Mouse (Mus musculus): ENCODE data around the gene Cdon.
A peak's percentile ranks its signal among the peaks of the same experiment; 100 is the strongest.
"Not testable (repeated sequence)": the region's sequence is repeated elsewhere in the genome, so short reads cannot be mapped to it uniquely, and the experiment has no call there.

The Cdon gene

DNA sequence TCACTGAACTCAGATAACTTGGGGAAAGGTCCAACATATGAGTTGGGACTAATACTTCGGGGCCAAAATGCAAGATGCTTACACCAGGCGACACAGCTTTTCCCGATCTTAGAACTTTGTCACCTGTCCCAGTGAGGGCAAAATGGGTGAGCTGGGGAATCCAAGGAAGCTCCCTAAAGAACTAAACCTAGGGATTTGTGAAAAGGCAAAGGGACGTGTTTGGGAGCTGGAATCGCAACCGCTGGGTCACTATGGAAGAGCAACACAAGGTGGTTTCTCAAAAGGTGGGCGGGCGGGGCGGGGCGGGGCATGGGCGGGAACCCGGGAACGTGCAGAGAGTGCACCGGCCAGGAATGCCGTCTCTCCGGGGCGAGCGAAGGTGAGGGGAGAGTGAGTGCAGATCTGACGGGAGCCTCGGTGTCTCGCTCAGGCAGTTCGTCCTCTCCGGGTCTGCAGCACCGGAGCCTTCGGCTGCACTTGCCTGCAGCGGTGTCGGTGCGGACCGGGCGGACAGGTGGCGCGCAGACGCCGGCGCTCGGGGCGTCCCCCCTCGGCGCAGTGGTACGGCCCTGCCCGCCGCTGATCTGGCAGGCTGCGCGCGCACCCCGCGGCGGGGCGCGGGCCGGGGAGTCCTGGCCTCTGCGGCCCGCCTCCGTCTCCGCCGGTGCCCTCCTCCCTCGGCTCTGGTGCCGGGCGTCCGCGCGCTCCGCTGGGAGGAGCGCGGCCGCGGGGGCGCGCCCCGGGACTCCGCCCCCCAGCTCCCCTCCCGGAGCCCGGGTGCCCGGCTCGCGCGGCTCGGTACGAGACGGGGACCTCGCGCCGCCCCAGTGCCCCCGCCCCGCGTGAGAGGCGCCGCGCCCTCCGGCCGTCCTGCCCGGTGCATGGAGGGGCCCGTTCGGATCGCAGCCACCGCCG, at the start of gene Cdon:
Cdon (plus strand) TSS at position 324 of the 915 bp plus-strand sequence.
- DNase-seq (ENCODE audit: low spot score in 2 of 2) = peak; percentile 84 to 91

DNA sequence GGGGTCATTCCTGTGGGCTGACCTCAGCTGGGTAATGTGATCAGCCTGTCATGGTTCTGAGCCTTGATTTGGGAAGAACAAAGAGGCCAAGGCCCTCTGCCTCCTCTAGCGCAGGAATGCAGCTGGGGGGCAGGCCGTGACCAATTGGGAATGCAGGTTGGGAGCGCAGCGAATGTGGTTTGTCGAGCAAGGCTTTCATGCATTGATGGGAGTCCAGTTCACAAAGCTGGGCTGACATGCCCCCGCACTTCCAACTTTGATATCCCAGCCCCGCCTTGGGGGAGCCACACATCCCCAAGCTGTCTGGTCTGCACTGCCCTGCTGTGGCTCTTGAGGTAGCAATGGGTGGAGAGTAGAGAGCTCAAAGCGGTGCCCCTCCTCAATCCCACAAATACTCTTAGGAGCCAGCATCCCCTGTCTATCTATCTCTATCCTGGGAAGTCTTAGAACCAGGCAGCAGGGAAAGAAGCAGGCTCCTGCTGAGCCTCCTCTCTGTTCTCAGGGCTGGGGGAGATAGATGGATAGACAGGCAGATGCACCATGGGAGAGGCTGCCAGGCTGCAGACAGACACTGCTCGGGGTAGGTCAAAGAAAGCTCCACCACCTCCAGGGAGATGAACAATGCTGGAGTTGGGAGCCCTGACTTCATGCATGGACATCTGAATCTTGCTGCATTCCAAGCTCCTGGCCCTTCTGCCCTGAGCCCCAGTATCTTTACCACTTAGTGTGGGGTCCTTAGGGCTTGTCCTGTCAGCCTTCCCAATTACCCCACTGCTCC, 48.4 kb upstream of the Cdon start:
- no peak for DNase-seq (ENCODE audit: low spot score in 2 of 2)

DNA sequence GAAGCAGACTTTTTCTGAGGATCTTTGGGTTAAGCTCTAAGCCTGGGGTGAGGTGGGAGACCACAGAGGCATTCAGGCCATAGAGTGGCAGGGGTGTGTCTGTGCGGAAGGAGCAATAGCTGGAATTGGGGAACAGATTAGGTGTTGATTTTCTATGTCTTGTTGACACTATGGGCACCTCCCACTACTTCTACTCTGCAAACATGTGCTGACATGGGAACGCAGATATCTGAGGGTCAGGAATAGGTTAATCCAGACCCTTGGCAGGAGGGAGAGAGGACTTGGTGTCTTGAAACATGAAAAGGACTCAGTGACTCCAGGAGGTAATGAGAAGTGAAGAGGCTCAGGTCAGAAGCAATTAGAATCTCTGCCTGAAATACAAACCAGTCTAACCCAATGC, 43.0 kb upstream of the Cdon start:
- no peak for DNase-seq (ENCODE audit: low spot score in 2 of 2)

- DNase-seq (ENCODE audit: low spot score in 2 of 2) = no peak
Measured at GRCm38 (mm10) chr9:35378991-35379390, 41.9 kb upstream of the Cdon start.

DNA sequence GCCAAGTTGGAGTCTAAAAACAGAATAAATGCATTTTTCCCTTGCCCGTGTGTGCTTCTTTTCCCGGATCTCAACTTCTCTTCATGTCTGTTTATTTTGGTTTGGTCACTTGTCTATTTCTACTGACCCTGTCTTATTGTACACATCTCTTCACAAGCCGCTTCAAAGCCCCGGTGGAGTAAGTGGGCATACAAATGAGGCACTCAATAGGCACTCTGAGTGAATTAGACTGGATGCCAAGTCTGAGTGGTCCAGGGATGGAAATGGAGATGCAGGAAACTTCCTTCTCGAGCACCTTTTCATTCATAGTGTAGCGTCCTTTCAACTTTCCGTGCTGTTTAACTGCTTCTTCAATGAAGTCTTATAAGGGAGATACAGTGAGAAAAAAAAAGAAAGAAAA, 21.0 kb upstream of the Cdon start:
- no peak for DNase-seq (ENCODE audit: low spot score in 2 of 2)

GRCm38 (mm10) chr9:35400398-35400797, 20.5 kb upstream of the Cdon start:
- DNase-seq (ENCODE audit: low spot score in 2 of 2) = no peak

- no peak for DNase-seq (ENCODE audit: low spot score in 2 of 2)
Measured at GRCm38 (mm10) chr9:35400831-35401230, 20.1 kb upstream of the Cdon start.

DNA sequence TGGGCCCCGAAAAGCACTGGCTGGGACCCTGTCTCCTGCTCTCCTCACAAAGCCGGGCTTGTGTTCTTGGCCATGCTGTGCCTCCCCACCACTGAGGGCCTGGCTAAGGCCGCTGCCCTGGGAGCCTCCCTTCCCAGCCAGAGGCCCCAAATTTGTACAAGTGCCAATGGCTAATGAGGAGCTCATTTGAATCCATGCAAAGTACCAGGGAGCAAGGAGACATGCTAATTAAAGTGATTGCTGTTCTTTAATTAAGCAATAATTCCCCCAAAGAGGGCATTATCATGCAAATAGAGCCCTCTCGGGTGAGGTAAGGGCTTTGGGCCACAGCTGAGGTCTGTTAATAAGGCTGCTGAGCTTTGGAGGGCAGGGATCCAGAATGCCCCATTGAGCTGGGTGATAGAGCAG, 18.3 kb upstream of the Cdon start:
- no peak for DNase-seq (ENCODE audit: low spot score in 2 of 2)

DNA sequence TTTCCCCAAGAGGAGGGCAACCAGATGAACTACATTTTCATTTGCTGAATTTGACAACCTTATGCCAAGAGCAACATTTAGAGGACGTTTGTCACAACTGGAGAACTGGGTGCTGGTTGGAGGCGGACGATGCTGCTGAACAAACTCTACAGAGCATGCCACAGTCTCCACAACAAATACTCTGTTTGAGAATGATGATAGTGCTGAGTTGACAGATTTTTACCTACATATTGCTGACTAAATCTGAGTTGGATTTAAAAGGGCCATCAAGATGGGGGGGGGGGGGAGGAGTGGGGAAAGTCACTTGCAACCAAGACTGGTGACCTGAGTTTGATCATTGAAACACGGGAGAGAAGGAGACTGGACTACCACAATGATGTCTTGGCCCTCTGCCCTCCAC, 17.4 kb upstream of the Cdon start:
- no peak for DNase-seq (ENCODE audit: low spot score in 2 of 2)

- no peak for DNase-seq (ENCODE audit: low spot score in 2 of 2)
Measured at GRCm38 (mm10) chr9:35405038-35405905, 15.7 kb upstream of the Cdon start.

DNA sequence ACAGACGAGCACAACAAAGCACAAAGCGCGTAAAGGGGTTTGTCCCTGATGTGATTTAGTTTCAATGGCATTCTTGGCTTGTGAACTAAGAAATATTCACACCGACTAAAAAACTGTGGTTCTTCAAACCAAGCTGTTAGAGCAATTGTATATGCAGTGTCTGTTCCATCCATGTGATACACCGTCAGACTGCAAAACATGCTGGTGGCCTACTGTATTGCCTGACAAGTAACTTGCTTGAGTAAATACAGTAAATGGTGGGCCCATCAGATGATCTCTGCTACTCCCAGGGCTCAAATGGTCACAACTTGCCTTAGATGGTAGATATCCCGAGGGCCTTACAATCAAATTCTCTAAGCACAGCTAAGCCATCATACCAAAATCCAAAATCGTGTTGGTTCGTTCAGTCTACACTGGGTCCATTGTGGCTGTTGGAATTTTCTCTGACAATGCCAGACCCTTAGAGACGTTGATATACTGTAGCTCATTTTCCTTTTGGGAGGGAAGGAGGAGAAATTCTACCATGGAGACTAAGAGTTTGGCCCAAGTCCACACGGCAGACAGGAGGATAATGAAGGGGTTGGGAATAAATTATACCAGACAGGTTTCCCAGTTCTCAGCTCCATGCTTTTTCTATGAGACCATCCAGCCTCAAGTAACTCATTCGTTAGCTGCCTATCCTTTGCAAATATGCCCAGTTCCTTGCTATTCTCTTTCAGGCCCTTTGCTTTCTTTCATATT, 9.5 kb upstream of the Cdon start:
- DNase-seq (ENCODE audit: low spot score in 2 of 2) = no peak

DNA sequence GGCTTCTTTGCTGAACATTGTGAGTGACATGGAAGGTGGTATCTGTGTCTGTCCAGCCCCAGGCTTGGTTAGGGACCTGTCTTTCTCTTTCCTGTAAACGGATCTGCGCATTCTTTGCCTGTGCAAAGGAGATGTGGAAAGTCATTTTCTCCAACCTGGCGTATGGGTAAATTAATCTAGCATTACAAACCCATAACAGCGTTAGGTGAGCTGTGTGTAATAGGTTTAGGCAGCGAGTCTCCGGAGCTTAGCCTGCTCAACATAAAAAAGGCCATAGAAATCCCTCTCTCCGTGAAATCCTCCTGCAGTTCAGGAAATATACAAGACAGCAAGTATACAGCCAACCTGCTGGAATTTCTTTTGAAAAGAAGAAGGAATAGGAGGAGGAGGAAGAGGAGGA, 9.0 kb upstream of the Cdon start:
- no peak for DNase-seq (ENCODE audit: low spot score in 2 of 2)

GRCm38 (mm10) chr9:35421730-35422235, 855 bp downstream of the Cdon start:
- DNase-seq (ENCODE audit: low spot score in 2 of 2) = peak; percentile 64 to 66

- no peak for DNase-seq (ENCODE audit: low spot score in 2 of 2)
Measured at GRCm38 (mm10) chr9:35422405-35422941, 1.5 kb downstream of the Cdon start.

GRCm38 (mm10) chr9:35423265-35423664, 2.3 kb downstream of the Cdon start:
- DNase-seq (ENCODE audit: low spot score in 2 of 2) = peak; percentile 19 to 35

- no peak for DNase-seq (ENCODE audit: low spot score in 2 of 2)
Measured at GRCm38 (mm10) chr9:35424671-35425070, 3.7 kb downstream of the Cdon start.

DNA sequence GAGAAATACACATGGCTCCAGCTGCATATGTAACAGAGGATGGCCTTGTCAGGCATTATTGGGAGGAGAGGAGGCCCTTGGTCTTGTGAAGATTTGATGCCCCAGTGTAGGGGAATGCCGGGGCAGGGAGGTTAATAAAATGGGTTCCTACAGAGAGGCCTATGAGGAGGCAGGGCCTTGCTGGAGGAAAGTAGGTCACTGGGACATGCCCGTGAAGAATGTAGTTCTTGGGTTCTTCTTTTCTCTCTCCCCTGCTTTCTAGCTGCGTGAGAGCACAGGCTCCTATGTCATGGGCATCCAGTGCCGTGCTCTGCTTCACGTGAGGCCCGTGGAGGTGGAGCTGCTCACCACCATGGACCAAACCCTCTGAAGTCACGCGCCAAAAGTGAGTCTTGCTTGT, 9.5 kb downstream of the Cdon start:
- peak in 1 of 2 experiments; percentile 8 for DNase-seq (ENCODE audit: low spot score in 2 of 2)

GRCm38 (mm10) chr9:35431396-35431795, 10.5 kb downstream of the Cdon start:
- no peak for DNase-seq (ENCODE audit: low spot score in 2 of 2)

DNA sequence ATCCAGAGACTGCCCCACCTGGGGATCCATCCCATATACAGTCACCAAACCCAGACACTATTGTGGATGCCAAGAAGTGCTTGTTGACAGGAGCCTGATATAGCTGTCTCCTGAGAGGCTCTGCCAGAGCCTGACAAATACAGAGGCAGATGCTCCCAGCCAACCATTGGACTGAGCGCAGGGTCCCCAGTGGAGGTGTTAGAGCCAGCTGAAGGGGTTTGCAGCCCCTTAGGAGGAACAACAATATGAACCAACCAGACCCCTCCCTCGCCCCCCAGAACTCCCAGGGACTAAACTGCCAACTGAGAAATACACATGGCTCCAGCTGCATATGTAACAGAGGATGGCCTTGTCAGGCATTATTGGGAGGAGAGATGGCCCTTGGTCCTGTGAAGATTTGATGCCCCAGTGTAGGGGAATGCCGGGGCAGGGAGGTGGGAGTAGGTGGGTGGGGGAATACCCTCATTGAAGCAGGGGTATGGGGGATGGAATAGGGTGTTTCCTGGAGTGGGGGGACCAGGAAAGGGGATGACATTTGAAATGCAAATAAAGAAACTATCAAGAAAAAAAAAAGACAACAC, 11.9 kb downstream of the Cdon start:
- not testable (repeated sequence) for DNase-seq (ENCODE audit: low spot score in 2 of 2)

DNA sequence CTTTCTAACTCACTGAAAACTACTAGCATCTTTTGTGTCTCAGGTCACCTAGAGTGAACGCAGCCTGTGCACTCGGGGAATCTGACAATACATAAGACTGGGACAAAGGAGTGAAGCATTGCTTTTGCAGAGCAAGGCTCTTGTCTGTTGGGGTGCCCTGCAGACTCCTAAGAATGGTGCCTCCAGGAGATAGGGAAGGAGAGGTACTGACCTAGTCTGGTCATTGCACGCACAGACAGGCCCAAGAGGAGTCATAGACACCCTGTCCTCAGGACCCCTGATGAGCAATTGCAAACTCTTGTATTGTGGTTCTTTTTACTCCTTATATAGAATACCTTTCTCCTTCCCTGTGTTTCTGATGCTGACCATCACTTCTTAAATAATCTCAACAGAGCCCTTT, 13.4 kb downstream of the Cdon start:
- no peak for DNase-seq (ENCODE audit: low spot score in 2 of 2)
